Mouse (Mus musculus) splenic B cell, adult 2 months (primary cell): Measurements from ENCODE around the gene Rbms1.

ENCODE experiments used
- DNase-seq: peaks from one replicate; pipeline ENCODE4 v3.0.0-alpha.2; 2011; ENCODE audit warnings: low read depth, low spot score
- H3K27me3 ChIP-seq: 2 replicates; pipeline ENCODE4 v1.6.1; 2012; ENCODE audit warnings: mild to moderate bottlenecking, low read length, moderate library complexity, mixed read lengths; ENCODE audit not compliant: control insufficient read depth, poor library complexity, insufficient read depth, severe bottlenecking
- H3K36me3 ChIP-seq: 2 replicates; pipeline ENCODE4 v1.6.1; 2012; ENCODE audit warnings: mild to moderate bottlenecking, low read length, moderate library complexity, mixed read lengths; ENCODE audit not compliant: control insufficient read depth, poor library complexity, insufficient read depth, severe bottlenecking

The Rbms1 gene

DNA sequence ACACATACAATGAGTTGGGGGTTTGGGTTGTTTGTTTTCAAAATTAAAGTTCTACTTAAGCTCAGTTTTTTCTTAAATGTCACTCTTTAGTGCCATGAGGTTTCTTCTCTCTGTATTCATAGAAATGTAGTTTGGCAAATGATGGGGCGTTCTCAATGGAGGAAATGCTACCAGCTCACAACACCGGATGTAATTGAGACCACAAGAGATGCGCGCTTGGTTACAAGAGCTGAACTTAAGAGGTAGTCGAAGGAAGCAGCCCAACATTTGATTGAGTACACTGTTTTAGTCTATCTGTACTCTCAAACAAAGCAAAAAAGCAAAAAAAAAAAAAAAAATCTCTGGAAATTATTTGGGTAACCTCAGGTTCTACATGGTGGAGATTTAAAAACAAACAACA lies 58.9 kb downstream of the Rbms1 start:
- H3K27me3 ChIP-seq, result no peaks in the 10 kb centered on the region
- DNase-seq, result peak; percentile 67
- H3K36me3 ChIP-seq, result no peaks in the 10 kb centered on the region

DNA sequence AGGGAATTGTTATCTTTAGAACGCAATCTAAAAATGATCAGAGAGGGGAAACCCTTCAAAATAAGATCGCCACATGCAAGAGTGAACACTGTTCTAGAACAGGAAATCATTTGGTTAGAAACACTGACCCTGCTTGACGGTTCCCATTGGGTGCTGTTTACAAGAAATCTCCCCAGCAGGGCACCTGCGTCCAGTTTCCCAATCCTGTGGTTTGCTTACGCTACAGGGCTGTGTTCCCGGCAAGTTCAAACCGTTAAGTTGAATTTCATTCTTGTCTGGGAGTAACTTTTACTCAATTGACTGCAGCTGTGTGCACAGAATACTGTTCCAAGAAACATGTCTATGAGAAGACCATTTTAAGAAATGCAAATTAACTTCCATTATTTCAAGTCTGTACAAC lies 59.5 kb downstream of the Rbms1 start:
- Histone ChIP-seq H3K36me3 (no peaks in the 10 kb centered on the region), H3K27me3 (no peaks in the 10 kb centered on the region)
- DNase-seq, result peak; percentile 54

DNA sequence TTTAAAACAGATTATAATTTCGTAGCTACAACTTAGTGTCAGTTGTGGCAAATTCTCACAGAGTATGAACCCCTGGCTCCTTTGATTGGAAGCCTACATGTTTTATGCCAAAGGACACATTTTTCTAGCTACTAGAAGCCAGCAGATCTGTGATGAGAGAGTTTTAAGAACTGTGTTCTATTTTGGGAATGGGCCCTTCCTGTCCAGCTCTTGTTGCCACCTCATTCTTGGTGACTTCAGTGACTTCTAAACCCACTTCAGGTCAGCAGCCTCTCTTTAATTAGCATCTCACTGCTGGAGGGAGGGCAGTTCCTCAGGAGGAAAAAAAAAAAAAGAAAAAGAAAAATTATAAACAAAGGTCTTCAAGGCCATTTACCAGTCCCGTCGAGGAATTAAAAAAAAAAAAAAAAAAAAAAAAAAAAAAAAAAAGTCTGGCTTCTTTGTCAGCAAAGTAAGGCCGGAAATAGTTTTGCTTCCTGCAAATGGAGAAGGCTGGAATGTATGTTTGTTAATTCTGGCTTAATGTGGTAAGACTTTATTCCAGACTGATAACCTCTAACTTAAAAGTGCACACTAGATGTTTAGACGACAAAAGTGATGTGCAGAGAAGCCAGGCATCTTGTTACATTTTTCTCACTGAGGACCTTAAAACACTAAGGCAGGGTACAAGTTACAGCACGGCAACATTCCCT lies 60.4 kb downstream of the Rbms1 start:
- H3K36me3 ChIP-seq, result no peaks in the 10 kb centered on the region
- no peaks in the 10 kb centered on the region for H3K27me3 ChIP-seq
- no peak for DNase-seq

DNA sequence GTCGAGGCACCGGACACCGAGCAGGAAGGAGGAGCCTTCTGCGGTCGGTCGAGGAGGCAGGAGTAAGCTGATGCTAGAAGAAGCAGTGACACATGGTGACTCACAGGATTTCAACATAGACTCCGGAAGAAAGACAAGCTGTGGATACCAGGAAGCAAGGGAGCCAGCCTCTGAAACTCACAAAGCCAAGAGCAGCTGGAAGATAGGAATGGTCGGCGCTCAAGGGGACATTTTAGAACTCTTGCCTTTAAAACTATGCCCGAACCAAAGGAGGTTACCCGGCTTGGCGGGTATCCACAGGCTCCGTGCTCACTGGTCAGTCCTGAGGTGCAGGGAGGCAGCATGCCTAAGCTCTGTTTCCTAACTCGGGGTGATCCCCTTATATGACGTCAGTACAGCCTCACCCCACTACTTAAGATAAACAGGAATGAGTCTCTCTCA lies 61.5 kb downstream of the Rbms1 start:
- no peak for DNase-seq
- H3K36me3 ChIP-seq, result no peaks in the 10 kb centered on the region

DNA sequence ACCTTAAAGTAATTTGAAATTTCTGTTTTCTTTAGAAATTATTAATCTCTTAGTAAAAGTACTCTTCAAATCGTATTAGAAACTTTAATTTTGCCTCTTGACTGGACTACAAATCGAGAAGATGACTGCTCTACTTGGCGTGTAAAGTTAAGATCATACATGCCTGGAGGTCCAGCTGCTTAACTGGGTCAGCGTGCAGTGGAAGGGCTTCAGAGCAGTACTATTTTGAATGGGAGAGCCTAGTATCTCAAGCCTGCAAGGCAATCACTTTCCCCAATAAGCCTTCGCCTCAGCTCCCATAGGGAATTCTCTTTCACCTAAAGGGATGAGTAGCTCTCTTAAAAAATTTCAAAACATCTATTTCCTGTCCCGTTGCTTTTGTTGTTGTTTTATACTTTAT lies 62.0 kb downstream of the Rbms1 start:
- no peak for DNase-seq
- H3K27me3 ChIP-seq, result no peaks in the 10 kb centered on the region
- no peaks in the 10 kb centered on the region for H3K36me3 ChIP-seq

More for the DNA sequence above, 61.5 kb downstream of the Rbms1 start:
- H3K27me3 ChIP-seq, result no peaks in the 10 kb centered on the region

DNA sequence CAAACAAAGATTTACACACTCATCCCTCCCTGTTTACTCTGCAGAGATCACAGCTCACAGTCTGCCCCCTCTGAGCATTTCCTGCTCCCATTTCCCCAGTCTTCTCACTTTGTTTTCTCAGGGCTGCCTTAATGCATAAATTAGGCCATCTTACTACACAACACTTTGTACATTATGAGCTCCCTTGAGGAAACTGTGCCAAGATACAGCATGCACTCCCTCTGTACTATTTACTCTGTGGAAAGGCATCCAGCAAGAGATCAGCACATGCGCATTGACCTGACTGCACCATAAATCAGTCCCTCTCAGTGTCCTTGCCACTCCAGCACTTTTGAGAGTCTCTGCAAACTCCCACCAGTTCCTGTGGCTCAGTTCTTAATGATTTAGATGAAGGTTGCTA lies 70.0 kb downstream of the Rbms1 start:
- no peak for DNase-seq
- Histone ChIP-seq H3K27me3 (no peaks in the 10 kb centered on the region), H3K36me3 (no peaks in the 10 kb centered on the region)

DNA sequence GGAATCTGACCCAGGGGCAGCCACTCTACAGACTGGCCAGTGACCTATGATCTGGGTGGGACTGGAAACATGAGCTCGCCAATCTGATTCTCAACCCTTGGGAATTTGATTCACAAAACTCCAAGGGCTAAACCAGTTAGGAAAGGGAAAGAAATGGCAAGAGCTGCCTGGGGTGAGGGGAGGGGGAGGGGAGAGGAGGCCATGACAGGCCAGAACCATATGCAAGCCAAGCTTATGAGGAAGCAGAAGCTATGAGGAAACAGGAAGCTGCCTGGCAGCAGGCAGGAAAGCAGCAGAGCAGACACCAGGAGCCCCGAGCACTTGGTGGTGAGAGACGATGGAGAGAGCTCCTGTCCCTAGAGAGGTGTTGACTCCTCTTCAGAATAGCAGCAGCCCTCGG lies 79.1 kb downstream of the Rbms1 start:
- Histone ChIP-seq H3K36me3 (no peaks in the 10 kb centered on the region), H3K27me3 (no peaks in the 10 kb centered on the region)
- DNase-seq, result peak; percentile 58

DNA sequence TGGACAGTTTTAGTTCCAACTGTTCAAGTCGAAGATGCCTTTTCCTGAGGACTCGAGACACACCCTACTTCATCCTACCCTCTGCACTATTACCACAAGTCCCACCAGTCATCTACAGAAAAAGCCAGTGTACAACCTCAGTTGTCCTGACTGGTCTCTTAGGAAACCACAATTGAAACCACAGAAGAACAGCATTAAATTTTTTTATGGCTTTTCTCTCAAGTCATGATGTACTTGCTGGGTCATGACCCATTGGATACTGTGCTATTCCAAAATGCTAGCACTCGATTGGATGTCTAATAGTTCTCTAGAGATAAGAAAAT lies 80.0 kb downstream of the Rbms1 start:
- no peaks in the 10 kb centered on the region for H3K36me3 ChIP-seq
- H3K27me3 ChIP-seq, result no peaks in the 10 kb centered on the region
- no peak for DNase-seq

DNA sequence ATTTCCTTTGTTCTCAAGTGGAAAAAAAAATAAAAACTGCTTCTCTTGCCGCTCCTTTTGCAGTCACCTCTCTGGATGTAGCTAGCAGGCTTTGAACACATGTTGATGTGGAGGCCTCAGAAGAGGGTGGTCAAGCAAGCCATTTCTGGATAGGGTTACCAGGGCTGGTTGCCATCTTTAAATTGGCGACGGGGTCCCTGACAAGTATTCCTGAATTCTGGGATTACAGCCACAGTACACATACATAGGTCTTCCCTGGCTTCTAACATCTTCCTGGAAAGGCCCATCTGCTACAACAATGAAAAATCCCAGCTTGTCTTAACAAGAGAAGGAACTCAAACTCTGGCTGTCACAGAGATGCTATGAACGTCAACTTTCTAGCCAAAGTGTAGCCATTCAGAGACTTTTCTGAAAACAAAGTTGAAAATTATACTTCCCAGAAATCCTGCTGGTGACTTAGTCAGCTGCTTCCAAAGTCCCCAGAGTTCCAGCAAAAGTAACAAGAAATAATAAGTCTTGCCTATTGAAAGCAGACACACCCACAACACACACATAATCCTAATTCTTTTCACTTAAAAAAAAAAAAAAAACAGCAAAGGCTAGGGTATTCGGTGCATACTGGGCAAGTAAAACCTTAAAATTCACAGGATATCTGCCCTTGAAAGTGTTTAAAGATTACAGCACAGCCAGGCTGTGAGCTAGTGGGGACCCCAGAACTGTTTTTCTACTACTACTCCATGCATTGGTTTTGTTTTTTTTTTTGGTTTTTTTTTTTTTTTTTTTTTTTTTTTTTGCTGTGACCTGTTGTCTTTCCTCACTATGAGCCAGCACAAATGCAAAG lies 80.6 kb downstream of the Rbms1 start:
- H3K36me3 ChIP-seq, result no peaks in the 10 kb centered on the region
- no peak for DNase-seq
- no peaks in the 10 kb centered on the region for H3K27me3 ChIP-seq

DNA sequence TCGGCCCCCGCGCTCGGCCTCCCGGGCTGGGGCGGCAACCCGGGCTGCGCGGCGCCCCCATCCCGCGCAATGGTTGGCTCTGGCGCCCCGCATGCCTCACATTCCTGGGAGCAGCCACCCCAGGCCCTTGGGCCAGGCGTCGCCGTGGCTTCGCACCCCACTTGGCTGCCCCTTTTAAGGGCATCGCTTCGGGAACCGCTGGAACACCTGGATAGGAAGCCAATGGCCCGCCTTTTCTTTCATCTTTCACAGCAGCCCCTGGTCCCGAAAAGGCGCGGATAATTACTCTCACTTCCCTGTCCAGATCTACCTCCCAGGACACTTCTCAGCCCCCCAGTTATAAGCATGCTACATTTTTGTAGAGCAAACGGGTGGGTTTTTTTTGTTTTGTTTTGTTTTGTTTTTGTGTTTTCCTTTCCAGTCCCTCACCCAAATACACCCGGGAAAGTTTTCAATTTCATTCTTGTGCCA lies 81.4 kb downstream of the Rbms1 start:
- no peaks in the 10 kb centered on the region for H3K27me3 ChIP-seq
- no peaks in the 10 kb centered on the region for H3K36me3 ChIP-seq
- no peak for DNase-seq

DNA sequence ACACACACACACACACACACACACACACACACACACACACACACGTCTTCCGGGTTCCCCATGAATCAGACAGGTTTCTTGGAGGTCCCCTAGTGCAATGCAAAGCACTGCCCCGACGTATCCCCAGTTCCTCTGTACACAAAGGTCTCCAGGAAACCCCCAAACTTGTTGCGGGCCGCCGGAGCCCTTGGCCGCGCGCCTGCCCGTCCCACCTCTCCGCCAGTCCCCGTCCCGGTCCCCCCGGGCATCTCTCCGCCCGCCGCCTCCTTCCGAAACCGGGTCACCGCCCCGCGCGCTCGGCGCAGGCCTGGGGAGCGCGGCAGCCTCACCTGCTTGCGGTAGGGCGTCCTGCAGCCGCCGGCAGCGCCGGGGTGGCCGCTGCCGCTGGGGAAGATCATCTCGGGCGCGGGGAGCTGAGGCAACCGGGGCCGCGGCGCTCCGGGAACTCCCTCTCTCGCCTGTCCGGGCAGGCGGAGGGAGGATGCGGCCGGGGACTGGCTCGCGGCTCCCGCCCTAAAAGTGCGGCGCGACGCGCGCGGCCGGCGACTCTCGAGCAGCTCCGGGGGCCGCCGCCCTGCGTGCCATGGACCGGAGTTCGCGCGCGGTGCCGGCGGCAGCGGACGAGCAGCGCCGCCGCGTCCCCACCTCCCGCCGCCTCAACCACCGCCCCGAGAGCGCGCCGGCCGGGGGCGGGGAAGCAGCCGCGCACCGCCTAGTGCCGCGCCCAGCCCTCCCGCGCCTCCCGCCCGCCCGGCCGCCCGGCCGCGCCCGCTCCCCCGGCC lies 82.0 kb downstream of the Rbms1 start:
- Histone ChIP-seq H3K36me3 (no peaks in the 10 kb centered on the region), H3K27me3 (no peaks in the 10 kb centered on the region)
- DNase-seq, result peak; percentile 80

DNA sequence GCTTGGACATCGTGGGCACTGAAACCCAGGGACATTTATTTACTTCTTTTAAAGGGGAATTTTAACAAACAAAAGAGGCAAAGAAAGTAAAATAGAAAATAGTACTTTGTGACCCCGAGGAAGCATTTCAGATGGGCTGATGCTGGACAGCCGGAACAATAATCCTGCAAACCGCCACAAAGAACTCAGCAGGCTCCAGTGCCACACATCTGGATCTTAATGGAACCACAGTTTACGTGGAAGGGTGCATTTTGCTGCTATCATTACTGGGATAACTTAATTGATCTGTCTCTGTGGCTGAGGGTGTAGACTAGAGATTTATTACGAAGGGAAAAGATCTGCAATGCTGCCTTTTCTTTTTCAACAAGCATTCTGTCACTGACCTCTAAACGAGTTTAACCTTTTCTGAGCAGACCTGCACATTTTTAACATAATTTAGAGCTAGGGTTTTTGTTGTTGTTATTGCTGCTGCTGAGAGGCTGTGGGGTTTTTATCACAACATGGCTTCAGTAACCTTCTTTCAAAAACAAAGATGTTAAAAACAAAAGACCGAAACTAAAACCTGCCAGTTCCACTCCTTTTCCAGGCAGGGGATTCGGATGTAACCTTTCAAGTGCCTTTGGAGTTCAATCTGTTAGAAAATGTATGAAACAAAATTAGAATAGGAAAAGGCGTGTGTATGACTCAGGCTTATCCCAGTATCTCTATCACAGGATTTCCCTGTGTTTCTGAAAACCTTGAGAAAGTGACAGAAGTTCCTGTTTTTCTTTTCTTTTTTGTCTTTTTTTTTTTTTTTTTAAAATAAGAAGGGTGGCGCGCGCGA lies 82.8 kb downstream of the Rbms1 start:
- Histone ChIP-seq H3K36me3 (no peaks in the 10 kb centered on the region), H3K27me3 (no peaks in the 10 kb centered on the region)
- no peak for DNase-seq

DNA sequence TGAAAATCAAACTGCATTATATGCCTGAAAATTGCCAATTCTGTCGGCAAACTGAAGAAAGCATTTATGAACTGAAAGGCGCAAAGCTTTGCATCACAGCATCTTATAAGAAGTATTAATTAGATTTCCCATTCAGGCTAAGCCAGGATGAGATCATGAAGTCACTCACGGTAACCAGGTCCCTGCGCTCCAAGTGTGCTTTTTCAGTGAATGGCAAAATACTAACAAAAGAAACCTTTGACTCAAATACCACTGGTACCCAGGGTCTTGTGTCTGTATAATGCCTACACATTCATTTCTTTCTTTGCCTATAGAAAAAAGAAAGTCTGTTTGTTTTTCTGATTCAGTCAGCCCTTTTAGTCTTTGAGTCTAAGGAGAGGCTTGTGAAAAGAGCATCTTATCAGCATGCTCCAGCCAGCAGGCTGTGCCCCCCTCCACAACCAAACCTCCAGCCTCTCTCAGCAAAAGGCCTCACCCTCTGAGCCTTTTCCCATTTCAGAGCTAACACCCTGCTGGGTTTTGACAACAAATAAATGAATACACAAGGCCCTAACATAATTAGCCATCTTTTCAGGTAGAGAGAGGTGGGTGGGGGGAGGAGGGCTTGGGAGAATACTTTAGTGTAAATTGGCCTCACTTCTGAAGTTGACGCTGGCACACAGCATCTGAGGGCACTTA lies 83.7 kb downstream of the Rbms1 start:
- H3K36me3 ChIP-seq, result no peaks in the 10 kb centered on the region
- no peaks in the 10 kb centered on the region for H3K27me3 ChIP-seq
- no peak for DNase-seq
